Mouse (Mus musculus) kidney, adult 2 months (tissue): ENCODE measurements around the gene Ntsr1.

Source experiments
- CTCF ChIP-seq: fragments of 200-500 bp; conservative IDR thresholded peaks from 2 replicates; pipeline ENCODE4 v1.5.1; 2011; ENCODE audit warnings: low read depth, mild to moderate bottlenecking, control low read depth, low read length, moderate library complexity, mixed read lengths; ENCODE audit not compliant: insufficient read depth, insufficient read length
- POLR2A ChIP-seq: fragments of 200-500 bp; IDR thresholded peaks from one replicate; pipeline ENCODE4 v1.6.1; 2011; ENCODE audit warnings: low read depth, low read length, control low read depth

DNA sequence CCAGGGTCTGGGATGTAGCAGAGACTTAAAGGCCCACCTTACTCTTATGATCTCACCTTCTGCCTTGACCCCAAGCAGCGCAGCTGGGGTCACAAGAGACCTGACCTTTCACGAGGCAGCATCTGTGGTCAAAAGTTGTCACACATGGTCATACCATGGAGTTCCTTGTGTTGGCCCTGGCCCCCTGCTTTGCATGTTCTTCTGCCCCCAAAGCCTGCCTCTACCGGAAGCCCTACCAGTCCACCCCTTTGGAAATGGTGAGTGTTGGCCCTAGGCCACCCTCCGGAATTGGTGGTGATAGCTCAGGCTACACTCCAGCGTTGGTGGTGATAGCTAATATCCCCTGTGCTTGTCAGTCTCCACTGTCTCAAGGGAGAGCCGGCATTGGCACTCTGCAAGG, 63.5 kb downstream of the Ntsr1 start:
- no peak for TF ChIP-seq CTCF
- no peak for TF ChIP-seq POLR2A
